8 mouse cellular contexts compared by ENCODE assay signal in genomic region chr11:118236520-118237190, GRCm38 (mm10). TPM values are rescaled to one million over a fixed set of nuclear protein-coding genes. Genes with fewer than 3 reads are reported as not detected.
DNase-seq lines count a peak whose midpoint lies in the region; ATAC-seq and TF ChIP-seq lines count a peak whose summit lies in the region.

No protein-coding gene starts in this region.

- ATAC-seq in lung, postnatal 0 days = peak; percentile 82

- no peaks in the 10 kb centered on the region for H3K9me3 ChIP-seq in lung, postnatal 0 days (ENCODE audit: low read length)

- peak; percentile 31 for TF ChIP-seq CTCF in lung, postnatal 0 days (IDR thresholded peaks at IDR 0.05)

- no peak overlapping the region for H3K4me2 ChIP-seq in lung, postnatal 0 days (replicated peaks; ENCODE audit: low read depth, low read length)

- peak overlapping the region; percentile 54; the same call in 1 of the 2 replicates for H3K27ac ChIP-seq in lung, postnatal 0 days (ENCODE audit: low read length)

- no peak overlapping the region for H3K4me3 ChIP-seq in lung, postnatal 0 days (ENCODE audit: low read depth, low read length)

- H3K27me3 ChIP-seq in lung, postnatal 0 days (replicated peaks; ENCODE audit: insufficient read depth, low read length) = no peaks in the 10 kb centered on the region

- peaks cover 30% of the 10 kb centered on the region; the same call in 1 of the 2 replicates for H3K4me1 ChIP-seq in lung, postnatal 0 days (ENCODE audit: insufficient read depth, low read depth, low read length)

- DNase-seq in heart, adult 8-10 months (ENCODE audit: low spot score) = peak; percentile 60
- no peak for DNase-seq in heart, postnatal 4 days
- peak; percentile 49 to 52 for DNase-seq in CD8-positive naive resting alpha-beta T cell, adult 2 months (ENCODE audit: low read depth in 2 of 2, low spot score in 2 of 2)
- DNase-seq in induced T-regulatory cell, adult 2 months (ENCODE audit: low read depth) = peak; percentile 89
- peak; percentile 57 for DNase-seq in lung, postnatal 0 days (ENCODE audit: low spot score)
- DNase-seq in layer of hippocampus, adult 8-10 months (ENCODE audit: low spot score in 2 of 2) = no peak
- no peak for DNase-seq in cerebellum, postnatal 4 days (ENCODE audit: low spot score in 2 of 2)
- DNase-seq in frontal cortex, postnatal 10 days (ENCODE audit: low spot score in 2 of 2) = no peak

- peak; percentile 57 for TF ChIP-seq EP300 in lung, postnatal 0 days (IDR thresholded peaks at IDR 0.05)

- H3K36me3 ChIP-seq in lung, postnatal 0 days (ENCODE audit: insufficient read depth, low read length) = no peaks in the 10 kb centered on the region

- H3K9ac ChIP-seq in lung, postnatal 0 days (replicated peaks; ENCODE audit: low read depth) = no peak overlapping the region

- WGBS in lung, postnatal 0 days = 58% methylated on average over 6 of the region's 6 CpGs

RNA-seq across cellular contexts. Expression of gene Cyth1, which starts 11.7 kb away (rescaled TPM):
- 10 to 100 TPM; 34.5 to 56.9 (median 50.9) TPM for total RNA-seq in heart, adult 8-10 months (2022)
- 10 to 100 TPM; 38.3 to 39.1 TPM for total RNA-seq in heart, postnatal 4 days (2021)
- polyA plus RNA-seq in lung, postnatal 0 days (2015; fragmentation: Nextera tagmentation; extraction: Ambion mirVana) = 19.4 and 19.5 TPM in 2 replicates
- total RNA-seq in layer of hippocampus, adult 8-10 months (2022) = 10 to 100 TPM; 84.7 to 96.8 (median 89.4) TPM

RNA-seq across cellular contexts. Expression of gene Usp36, which starts 53.4 kb away (rescaled TPM):
- total RNA-seq in heart, adult 8-10 months (2022) = 10 to 100 TPM; 13.2 to 14.5 (median 13.9) TPM
- total RNA-seq in heart, postnatal 4 days (2021) = 10 to 100 TPM; 15.5 to 18.7 TPM
- polyA plus RNA-seq in lung, postnatal 0 days (2015; fragmentation: Nextera tagmentation; extraction: Ambion mirVana) = 10.5 and 11.8 TPM in 2 replicates
- total RNA-seq in layer of hippocampus, adult 8-10 months (2022) = 10 to 100 TPM; 28.7 to 33.8 (median 30.8) TPM

Comparison
In these comparisons a context has a peak if more than half of its experiments do, and no peak if none do; other contexts are left out.
1. DNase-seq: peak in heart, adult 8-10 months (single experiment), CD8-positive naive resting alpha-beta T cell, adult 2 months (2 of 2), induced T-regulatory cell, adult 2 months (single experiment) and lung, postnatal 0 days (single experiment); none in heart, postnatal 4 days (single experiment), layer of hippocampus, adult 8-10 months (0 of 2), cerebellum, postnatal 4 days (0 of 2) and frontal cortex, postnatal 10 days (0 of 2).